In the genomic region with DNA sequence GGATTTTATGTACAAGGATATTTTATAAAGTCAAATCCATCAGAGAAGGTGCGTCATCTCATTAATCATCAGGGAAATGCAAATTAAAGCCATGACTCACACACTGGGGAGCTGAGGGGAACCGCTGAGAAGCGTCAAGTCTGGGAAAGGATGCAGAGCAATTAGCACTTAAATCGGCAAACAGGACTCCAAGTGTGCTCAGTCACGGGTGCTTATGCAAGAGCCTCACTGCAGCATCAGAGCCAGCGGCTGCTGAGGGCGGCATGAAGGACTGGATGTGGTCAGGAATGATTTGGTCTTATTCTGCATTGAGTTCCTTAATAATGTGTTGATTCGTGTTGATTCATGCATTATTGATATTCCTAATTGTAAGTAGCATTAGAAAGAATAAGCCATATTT, we compare ENCODE assay signal across 8 mouse cellular contexts.
DNase-seq lines count a peak whose midpoint lies in the region; ATAC-seq and TF ChIP-seq lines count a peak whose summit lies in the region.

No protein-coding gene starts in this region.

- no peak overlapping the region for H3K27ac ChIP-seq in lung, embryonic 14.5 days (ENCODE audit: low read depth)
- H3K27ac ChIP-seq in neural tube, embryonic 12.5 days: peak overlapping the region; percentile 51

- H3K4me1 ChIP-seq in lung, embryonic 14.5 days (ENCODE audit: insufficient read depth): no peaks in the 10 kb centered on the region
- no peaks in the 10 kb centered on the region for H3K4me1 ChIP-seq in lung, adult 2 months (ENCODE audit: control insufficient read depth, insufficient read depth, low read length)
- peaks cover 16% of the 10 kb centered on the region for H3K4me1 ChIP-seq in neural tube, embryonic 12.5 days

- H3K4me3 ChIP-seq in lung, embryonic 14.5 days (ENCODE audit: low read depth, low read length): no peak overlapping the region
- H3K4me3 ChIP-seq in lung, adult 2 months (replicated peaks; ENCODE audit: extremely low read depth, low read depth, low read length): no peak overlapping the region
- no peak overlapping the region for H3K4me3 ChIP-seq in neural tube, embryonic 12.5 days

- TF ChIP-seq POLR2A in lung, adult 2 months (IDR thresholded peaks at IDR 0.05; ENCODE audit: borderline replicate concordance, extremely low read depth, low read depth, low read length): no peak

- no peak for ATAC-seq in lung, embryonic 14.5 days (ENCODE audit: insufficient read depth)
- peak; percentile 78 for ATAC-seq in neural tube, embryonic 12.5 days (ENCODE audit: low FRiP score, low read depth)

- DNase-seq in lung, embryonic 14.5 days: no peak
- no peak for DNase-seq in lung, adult 2 months
- peak; percentile 80 for DNase-seq in cerebellum, adult 9-11 months
- peak; percentile 39 to 55 for DNase-seq in frontal cortex, postnatal 25 days (ENCODE audit: low spot score in 2 of 2)
- peak; percentile 71 to 79 for DNase-seq in left cerebral cortex, postnatal 14 days (ENCODE audit: low spot score in 2 of 2)
- DNase-seq in urinary bladder, adult 2 months (ENCODE audit: low spot score): no peak
- no peak for DNase-seq in thymus, postnatal 4 days

- H3K36me3 ChIP-seq in lung, embryonic 14.5 days (ENCODE audit: insufficient read depth): no peaks in the 10 kb centered on the region
- H3K36me3 ChIP-seq in neural tube, embryonic 12.5 days: 0 out of 2 replicates have a peak, but pooled peaks cover 3% of the 10 kb centered on the region

- intact Hi-C loops in left cerebral cortex, postnatal 14 days (cut with DNase I): no loop called here

- no peak for TF ChIP-seq CTCF in lung, embryonic 14.5 days (IDR thresholded peaks at IDR 0.05; ENCODE audit: low read depth)
- no peak for TF ChIP-seq CTCF in lung, adult 2 months (IDR thresholded peaks at IDR 0.05; ENCODE audit: insufficient read depth, low read length)

- H3K4me2 ChIP-seq in lung, embryonic 14.5 days: 0 out of 2 replicates have a peak overlapping the region, but pooled peaks have one; percentile 7
- peak overlapping the region; percentile 48 for H3K4me2 ChIP-seq in neural tube, embryonic 12.5 days (replicated peaks)

- no peaks in the 10 kb centered on the region for H3K9me3 ChIP-seq in lung, embryonic 14.5 days (ENCODE audit: low read depth, low read length)
- H3K9me3 ChIP-seq in neural tube, embryonic 12.5 days: no peaks in the 10 kb centered on the region

- no peak overlapping the region for H3K9ac ChIP-seq in lung, embryonic 14.5 days
- peak overlapping the region; percentile 33; the same call in 1 of the 2 replicates for H3K9ac ChIP-seq in neural tube, embryonic 12.5 days

- H3K27me3 ChIP-seq in lung, embryonic 14.5 days (ENCODE audit: insufficient read depth, low read length): no peaks in the 10 kb centered on the region
- H3K27me3 ChIP-seq in neural tube, embryonic 12.5 days (replicated peaks): no peaks in the 10 kb centered on the region

- 30% methylated on average over 8 of the region's 8 CpGs for WGBS in lung, embryonic 14.5 days
- 47% methylated on average over 8 of the region's 8 CpGs for WGBS in lung, adult 2 months
- WGBS in neural tube, embryonic 12.5 days: 7% methylated on average over 8 of the region's 8 CpGs

Comparison
In these comparisons a context has a peak if more than half of its experiments do, and no peak if none do; other contexts are left out.
1. DNase-seq: peak in cerebellum, adult 9-11 months (single experiment), frontal cortex, postnatal 25 days (2 of 2) and left cerebral cortex, postnatal 14 days (2 of 2); none in lung, embryonic 14.5 days (single experiment), lung, adult 2 months (single experiment), urinary bladder, adult 2 months (single experiment) and thymus, postnatal 4 days (single experiment).